Mouse (Mus musculus) cerebellum, postnatal 4 days (tissue): ENCODE measurements at regions not wholly inside any gene's neighbourhood (a gene's known extent, or its start where the extent isn't known, plus 50 kb on each side); places are given as distances from the start of the nearest gene placed in this dataset.

Experiments used
- DNase-seq, 2 experiments: peaks; one replicate each; pipeline ENCODE4 v3.0.0; 2022; ENCODE audit warnings: low spot score in 2 of 2, mixed read lengths in 1 of 2

DNA sequence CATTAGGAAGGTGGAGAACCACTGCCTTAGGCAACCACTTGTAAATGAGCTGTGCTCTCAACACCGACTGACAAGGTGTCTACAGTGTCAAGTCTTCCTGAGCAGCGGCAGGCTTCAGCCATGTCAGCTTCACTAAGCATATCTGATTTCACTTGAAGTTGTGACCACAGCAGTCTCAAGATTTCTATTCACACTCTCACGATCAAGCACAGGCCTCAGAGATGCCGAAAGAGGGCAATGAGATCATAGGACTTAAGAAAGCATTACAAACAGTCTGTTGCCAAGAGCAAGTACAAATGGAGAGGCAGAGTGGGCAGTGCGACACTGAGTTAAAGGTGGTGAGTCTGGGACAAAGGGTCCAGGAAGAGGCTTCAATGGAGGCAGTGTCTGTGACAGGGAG is 289.6 kb downstream of the Kcnrg start:
- no peak for DNase-seq

DNA sequence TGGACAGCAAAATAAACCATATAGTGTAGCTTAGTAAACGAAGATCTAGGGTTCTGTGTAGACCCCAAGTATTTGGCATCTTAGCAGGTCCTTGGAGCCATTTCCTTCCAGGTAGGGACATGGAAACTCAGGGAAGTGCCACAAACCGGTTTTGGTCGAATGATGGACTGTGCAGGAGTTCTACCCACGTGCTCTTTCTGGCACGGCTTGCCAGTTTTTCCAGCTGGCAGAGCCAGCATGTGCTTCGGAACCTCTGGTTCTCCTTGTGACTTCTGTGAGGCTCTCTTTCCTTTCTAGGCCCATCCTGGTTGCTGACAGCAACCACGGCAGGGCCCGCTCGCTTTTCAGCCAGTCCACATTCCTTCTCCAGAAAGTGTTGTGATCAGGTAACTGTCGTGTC is 291.4 kb downstream of the Kcnrg start:
- no peak for DNase-seq

DNA sequence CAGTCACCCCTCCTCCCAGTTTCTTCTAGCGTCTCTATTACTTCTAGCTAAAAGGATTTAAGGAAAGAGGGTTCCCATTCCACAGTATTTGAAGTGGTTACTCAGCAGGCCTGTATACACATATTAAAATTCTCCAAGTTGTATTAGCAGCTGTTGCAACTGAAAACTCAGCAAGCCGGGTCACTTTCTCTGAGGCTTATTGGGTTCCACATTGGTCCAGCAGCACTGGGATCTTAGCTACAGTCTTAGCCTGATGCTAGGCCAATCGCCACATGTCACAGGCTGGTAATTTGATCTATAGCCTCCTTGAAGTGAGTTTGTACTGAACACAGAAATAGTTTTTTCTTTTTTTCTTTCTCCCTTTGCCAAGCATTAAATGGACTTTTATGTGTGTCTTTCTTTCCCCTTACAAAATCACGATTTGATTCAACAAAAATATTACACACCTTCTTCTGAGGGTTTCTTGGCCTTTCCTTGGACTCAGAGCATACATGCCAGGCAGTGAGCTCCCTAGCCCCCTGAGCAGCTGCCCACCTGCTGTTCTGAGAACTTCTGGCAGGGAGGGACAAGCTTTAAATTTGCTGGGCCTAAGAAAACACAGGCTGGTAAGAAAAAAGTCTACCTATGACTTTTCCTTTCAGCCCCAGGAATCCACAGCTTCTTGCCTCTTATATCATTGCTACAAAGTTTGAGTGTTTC is 297.3 kb downstream of the Kcnrg start:
- DNase-seq = no peak

DNA sequence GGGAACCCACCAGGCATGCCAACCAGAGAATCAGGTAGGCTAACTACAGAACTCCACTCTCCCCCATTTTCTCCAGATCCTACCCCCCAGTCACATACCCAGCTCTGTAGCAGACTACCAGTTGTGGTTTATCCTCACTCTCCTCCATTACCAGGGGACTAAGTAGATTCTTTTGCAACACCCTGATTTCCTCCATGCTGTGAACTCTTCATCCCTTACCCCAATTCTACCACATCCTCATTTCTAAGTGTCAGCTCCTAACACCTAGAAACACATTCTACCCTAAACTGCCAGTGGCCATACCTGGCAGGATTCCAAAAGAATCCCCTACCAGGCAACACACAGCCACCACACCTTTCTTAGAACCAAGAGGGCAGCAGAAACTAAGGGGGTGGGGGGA is 310.9 kb downstream of the Kcnrg start:
- no peak for DNase-seq

DNA sequence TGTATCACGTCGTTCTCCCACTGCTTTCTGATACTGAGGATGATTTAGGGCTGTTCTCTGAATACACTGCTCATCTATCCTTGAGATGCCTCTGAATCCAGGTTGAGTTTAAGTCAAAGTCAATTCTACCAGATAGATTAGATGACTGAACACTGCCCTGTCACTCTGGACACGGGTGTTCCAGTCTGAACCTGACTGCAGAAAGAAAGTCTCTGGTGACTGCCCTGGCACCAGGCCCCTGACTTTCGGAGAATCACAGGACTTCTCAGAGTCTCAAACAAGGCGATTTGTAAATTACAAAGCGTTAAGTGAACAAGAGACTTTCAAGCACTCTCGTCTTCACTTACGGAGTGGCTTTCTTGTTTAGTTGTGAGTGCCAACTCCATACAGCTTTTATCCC is 324.6 kb downstream of the Kcnrg start:
- no peak for DNase-seq

DNA sequence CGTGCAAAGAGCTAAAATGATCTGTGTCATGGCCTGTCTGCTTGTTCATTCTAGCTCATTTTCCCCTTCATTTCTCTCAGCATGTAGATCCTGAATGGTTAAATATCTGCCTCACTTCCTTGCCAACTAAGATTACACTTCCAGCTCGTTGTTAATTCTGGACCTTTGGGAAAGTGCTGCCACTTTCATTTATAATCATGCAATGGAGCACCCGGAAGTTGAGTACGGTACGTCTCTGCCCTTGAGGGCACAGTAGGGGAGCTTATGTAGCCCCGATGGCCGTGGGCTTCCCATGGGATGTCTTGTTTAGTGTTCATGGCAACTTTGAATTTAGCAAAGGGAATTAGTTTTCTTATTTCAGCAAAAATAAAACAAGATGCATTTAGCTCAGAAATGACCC is 334.4 kb downstream of the Kcnrg start:
- DNase-seq = no peak

DNA sequence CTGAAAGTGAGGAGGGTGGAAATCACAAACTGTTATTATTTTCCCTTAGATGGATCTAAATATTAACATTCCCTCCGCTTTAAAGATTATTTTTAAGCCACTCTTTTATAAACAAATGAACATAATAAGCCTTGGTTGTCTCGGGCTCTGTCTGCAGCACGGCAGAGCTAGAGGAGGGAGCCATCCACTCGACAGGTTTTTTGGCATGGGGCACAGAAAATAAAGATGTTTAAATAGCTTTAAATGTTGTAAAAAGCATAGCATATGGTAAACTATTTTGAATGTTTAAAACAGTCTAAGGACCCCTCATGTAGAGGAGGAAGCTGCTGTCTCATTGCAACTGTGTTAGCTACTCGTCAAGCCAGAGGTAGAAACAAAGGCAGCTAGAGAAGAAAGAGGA is 338.4 kb downstream of the Kcnrg start:
- no peak for DNase-seq

DNA sequence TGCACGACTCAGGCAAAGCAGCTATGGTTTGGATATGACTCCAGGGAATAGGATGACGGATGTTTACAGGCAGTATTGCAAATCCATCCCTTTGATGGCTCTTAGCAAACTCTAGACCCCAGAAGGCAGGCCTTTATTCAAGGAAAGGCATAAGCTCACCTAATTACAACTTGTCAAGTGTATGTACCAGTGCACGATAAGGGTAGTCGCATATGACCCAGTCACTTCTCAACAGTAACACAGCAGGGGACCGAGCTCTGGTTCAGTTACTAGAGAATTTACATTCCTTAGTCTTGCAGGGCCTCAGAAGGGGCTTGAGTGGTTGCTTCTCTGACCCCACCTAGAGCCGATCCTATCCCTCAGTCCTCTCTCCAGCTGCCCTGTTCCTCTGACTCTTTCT is 342.2 kb downstream of the Kcnrg start:
- DNase-seq = no peak

DNA sequence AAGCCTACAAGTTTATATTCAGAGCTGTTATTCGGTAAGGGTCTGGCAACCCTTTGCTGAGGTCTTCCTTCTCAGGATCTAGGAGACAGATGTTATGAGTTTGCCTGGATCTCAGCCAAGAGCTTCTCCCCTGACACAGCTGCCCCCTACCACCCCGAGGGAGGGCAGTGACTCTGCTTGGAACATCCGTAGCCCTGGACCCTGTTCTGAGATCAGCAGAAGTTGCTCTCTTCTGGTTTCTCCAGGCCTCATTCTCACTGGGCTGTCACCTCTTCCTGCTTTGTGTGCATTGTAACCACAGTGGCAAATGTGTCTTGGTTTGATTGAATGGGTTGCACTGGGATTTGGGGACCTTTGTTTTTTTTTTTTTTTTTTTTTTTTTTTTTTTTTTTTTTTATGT is 342.4 kb upstream of the Rnaseh2b start:
- DNase-seq = no peak

DNA sequence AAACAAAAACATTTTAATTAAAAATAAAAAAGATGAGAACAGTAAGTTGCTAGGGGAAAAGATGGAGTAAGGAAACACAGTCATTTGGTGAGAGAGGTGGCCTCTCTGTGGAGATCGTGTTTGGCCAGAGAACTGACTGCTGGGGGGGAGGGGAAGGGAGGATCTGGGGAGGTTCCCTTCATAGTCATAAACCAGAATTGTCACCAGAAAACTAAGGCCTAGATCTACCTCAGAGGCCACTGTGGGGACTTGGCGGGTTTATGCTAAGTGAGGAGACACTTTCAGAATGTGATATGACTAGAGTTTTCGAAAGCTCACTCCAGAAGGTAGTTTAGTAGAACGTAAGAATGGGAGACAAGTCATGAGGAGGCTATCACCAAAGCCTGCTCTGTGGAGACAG is 339.4 kb upstream of the Rnaseh2b start:
- DNase-seq = no peak

DNA sequence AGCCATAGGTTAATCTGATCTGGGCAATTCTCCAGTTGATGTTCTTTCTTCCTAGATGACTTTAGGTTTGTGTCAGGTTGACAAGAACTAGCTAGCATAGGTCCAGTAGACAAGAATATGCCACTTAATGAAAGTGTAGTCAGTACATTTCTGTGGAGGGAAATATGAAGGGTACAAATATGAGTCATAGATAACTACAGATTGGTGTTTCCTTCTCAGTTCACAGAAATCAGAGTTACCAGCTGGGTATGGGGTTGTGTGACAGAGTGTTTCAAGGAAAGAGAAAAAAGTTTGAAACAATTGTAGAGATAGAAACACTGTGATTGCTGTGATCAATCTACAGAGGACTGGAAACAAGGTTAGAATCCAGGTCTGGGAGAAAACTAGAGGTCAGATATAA is 337.0 kb upstream of the Rnaseh2b start:
- no peak for DNase-seq

DNA sequence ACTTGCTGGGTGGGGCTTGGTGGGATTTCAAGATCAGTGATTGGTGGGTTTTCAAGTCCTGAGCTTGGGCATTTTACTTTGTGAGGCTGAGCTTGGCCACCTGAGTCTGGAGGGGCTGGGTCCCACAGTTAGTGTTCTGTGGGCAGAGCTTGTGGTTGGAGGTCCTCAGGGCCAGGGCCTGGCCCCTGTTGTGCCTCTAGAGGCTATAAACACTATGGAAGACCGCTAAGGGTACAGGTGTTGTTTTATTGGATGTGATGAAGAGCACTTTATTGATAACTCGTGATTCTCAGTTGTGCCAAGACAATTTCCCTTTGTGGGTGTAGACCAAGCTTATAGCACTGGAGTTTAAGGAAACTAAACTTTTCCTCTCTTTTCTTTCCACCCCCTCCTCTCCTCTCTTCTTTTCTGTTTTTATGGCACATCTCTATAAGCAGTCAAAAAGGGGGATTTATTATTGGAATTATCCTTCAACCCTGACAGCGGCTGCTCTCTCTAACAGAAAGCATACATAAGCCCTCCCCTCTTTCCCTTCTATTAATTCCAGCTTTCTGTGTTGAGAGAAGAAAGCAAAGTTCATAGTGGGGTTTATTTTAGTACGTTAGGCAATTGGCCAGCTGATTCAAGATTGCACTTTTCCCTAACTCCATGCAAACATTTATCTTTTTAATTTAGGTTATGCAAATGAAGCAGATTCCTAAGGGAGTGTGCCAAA is 332.0 kb upstream of the Rnaseh2b start:
- DNase-seq = no peak

DNA sequence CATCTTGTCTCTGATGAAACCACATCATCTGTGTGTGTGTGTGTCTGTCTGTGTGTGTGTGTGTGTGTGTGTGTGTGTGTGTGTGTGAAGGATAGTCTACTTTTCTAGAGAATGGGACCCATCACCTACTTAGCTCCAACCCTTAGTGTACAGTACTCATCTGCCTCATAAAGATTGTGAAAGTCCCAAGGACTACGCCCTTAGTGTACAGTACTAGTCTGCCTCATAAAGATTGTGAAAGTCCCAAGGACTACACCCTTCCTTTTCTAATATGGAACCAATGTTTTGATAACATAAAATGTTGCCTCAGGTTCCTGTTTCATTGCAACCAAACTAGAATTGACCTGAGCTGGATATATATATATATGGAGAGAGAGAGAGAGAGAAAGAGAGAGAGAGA is 323.9 kb upstream of the Rnaseh2b start:
- DNase-seq = no peak

DNA sequence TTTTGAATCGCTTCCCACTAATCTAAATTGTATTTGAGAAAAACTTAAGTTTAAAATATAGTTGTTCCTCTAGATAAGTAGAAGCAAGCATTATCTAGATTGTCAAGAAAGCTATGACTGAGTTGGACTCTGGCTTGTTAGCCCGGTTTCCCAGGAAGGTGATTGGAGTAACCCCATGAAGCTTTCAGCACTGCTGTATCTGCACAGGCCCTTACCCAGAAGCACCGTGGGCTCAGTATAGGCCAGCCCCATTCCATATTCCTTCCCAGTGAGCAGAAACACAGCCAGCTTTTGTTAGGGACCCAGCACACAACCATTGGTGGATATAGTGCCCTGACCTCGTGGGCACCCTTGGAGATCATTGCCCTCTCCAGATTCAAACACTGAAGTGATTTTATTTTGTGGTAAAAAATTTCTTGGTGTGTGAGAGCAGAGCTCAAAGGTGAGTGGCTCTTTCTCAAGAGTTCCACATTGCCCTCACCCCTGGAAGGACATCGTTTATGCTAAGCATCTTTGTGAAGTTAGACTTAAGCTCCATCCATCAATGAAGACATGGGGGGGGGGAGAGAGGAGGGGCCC is 323.3 kb upstream of the Rnaseh2b start:
- DNase-seq = no peak

DNA sequence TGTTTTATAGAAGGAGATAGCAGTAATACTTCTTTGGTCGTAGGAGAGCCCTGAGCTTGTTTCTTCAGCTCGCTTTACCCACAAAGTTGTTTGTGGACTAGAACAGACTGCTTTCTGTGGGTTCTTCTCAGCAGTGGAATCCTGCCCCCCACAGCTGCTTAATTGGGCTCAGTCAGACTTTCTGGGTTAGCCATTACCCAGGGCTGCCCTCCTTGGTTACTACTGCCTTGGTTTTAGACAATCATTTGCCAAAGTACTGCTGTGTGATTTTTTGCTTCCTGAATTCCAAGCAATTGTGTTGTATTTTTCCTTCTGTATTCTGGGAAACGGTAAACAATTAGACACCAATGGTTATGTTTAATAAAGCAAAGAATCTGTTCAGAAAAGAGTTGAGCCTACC is 321.8 kb upstream of the Rnaseh2b start:
- no peak for DNase-seq

DNA sequence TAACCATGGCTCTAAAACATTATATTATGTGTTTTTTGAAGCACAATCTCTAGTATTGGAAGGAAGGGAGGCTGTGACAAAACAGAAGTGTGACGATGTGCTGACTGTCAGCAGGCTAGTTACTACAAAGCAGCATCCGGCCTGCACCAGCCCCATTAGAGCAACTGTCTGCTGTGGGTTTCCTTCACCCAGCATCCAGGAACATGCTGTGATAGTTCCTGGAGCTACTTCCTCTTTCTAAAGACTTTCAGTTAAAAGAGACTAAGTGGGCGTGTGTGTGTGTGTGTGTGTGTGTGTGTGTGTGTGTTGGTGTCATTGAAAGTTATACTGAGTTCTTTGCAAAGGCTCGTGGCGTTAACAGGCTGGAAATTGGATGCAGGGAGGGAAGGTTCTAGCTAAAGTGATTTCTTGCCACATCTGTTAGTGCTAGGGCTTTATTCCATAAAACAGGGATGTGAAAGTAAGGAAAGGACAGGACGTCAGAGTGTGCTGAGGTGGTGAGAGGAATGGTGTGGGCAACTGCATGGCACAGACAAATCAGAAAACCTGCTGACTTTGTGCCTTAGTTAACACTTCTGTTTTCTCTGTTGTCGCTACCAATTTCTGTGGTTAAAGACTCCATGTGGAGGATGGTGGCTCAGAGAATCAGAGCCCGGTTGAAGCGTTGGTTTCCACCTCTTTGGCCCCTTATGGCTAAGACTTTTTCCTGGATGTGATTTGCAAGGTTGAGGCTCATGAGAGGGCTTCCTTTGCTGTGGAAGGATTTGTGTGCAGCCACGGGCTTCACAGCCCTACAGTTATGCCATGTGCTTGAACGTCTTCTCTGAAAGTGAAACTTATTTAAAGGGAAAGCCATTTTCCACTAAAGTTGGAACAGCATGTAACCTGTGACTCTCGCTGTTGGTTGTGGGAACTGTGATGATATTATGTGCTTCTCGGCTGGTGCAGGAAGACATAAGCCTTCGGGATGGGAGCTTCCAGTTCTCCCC is 321.0 kb upstream of the Rnaseh2b start:
- no peak for DNase-seq

DNA sequence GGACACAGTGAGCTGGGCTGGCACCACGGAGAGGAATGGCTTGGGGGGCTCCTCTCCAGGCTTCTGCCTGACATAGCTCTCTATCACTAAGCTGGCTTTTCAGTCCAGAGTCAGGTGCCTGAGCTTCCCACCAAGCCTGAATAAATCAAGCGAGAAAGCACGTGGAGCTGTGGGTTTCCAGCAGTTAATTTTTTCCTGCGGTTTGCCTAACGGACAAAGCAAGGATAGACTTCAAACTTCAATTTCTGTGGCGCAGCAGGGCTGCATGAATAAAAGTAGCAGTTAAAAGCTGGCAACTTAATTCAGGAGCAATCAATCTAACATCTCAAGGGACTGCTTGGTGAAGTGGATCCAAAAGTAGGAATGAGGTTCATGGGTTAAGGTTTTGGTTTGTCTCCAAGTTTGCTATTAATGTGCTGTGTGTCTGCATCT is 317.1 kb upstream of the Rnaseh2b start:
- no peak for DNase-seq

DNA sequence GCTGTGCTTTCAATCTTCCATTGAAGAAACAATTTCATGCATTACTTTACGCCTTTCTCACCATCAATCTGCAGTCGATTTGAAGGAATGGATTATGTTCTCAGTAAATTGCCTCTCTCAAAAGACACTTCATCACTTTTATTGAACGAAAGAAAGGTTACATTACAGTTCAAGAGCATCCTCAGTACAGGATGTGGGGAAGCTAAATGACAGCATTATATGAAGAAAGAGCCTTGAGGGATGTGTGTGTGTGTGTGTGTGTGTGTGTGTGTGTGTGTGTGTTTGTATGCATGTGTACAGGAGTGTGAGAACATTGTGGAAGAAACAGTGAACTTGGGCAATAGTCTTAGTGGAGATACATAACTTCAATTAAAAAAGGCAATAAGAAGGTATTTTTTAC is 311.8 kb upstream of the Rnaseh2b start:
- DNase-seq = no peak

DNA sequence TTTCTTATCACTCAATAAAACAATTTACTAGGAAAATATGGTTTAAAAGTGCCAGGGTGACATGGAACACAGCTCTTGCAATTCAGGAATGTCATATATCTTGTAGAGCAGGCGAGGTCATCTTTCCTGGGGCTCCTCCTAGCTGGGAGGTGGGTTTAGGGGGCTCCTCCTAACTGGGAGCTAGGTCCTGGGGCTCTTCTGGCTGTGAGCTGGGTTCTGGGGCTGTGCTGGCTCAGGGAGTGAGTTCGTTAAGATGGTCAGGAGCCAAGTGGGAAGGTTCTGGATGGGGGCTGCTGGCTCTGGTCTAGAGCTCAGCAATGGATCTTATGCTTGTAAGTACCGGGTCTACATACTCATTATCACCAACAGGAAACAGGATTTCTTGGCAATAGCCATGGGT is 306.8 kb upstream of the Rnaseh2b start:
- no peak for DNase-seq

DNA sequence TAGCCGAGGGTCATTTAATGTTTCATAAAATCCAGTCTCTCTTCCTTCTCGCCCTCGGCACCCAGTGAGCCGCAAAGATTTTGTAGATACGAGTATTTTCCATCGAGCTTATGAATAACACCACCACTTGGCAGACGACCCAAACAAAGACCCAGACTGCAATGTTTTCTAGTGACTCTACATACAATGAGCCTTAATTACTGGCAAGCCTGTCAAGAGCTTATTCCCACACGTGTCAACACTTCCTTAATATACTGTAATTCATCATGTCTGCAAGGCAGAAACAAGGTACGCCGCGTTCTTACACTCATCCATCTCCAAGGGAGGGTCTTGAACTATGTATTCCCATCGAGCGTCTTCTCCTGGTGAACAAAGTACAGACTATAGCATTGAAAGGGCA is 306.2 kb upstream of the Rnaseh2b start:
- no peak for DNase-seq

DNA sequence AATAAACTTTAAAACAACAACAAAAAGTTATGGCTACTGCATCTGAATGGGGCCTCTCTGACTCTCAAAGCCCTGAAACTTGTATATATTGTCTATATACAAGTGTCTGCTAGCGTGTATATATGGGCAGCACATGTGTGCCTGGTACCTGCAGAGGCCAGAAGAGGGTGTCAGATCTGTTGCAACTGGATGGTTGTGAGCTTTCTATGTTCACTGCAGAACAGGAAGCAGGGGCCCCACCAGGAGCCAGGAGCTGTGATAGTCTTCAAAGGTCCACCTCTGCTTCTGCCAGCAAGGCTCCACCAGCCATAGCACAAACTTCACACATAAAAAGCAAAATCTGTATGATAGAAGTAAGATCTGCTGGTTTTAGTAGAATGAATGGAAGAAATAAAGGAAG is 297.1 kb upstream of the Rnaseh2b start:
- no peak for DNase-seq

DNA sequence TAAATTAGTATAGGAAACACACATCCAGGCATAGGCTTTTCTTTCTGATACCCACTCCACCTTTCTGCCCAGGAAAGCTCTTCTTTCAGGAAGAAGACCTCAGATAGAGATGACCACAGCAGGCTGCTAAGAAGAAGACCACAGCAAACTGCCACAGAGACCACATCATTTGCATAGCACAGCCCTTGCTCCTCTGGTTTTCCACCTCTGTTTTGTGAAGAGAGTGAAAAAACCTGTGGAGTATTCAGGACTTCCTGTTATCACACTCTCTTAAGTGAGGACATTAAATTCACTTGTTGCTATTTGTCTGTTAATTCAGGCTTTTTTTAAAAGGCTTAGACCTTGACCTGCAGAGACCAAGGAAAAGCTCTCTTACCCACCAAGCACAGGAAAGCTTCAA is 294.7 kb upstream of the Rnaseh2b start:
- DNase-seq = no peak
